Mouse (Mus musculus): Measurements from ENCODE around the gene Clic5.

DNA sequence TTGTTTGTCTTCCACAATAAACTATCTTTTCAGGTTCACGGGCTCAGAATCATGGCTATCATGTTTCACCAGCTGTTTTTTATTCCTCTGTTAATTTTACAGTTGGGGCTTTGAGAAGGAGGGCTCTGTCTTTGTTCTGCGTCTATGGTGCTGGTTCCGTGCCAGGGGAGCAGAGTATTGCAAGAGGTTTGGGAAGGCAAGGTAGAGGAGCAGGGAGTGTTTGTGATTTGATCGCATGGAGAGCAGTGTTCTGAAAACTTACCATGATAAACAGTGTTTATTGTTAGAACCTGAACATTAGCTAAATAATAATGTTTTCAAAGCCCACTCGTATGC lies 139.7 kb downstream of the Clic5 start:
- TF ChIP-seq POLR2A (IDR thresholded peaks at IDR 0.05; ENCODE audit: insufficient read depth, low read depth, low read length) (no peak), EP300 (IDR thresholded peaks at IDR 0.05; ENCODE audit: insufficient read depth, low read depth, low read length) (no peak)

Data from heart, adult 2 months (tissue).